Mouse (Mus musculus) liver, embryonic 15.5 days (tissue): ENCODE data around the gene Clec2h. TPM values are rescaled to one million over a fixed set of nuclear protein-coding genes. Genes with fewer than 3 reads are reported as not detected.
"Not testable (repeated sequence)": the region's sequence is repeated elsewhere in the genome, so short reads cannot be mapped to it uniquely, and the experiment has no call there.

Experiments
- ATAC-seq: fragments of 200-750 bp; cut with Nextera tagmentation; 2 replicates; pipeline ENCODE4 v1.8.0; 2017; ENCODE audit warnings: moderate number of reproducible peaks, mild to moderate bottlenecking, moderate library complexity; ENCODE audit not compliant: insufficient read depth
- H3K27ac ChIP-seq: fragments of 300-500 bp; sonication (generic); replicated peaks from 2 replicates; pipeline ENCODE4 v1.5.1; 2015; ENCODE audit warnings: mild to moderate bottlenecking, inconsistent platforms
- H3K27me3 ChIP-seq: fragments of 300-500 bp; sonication (generic); 2 replicates; pipeline ENCODE4 v1.6.1; 2015; ENCODE audit warnings: mild to moderate bottlenecking, inconsistent platforms
- H3K36me3 ChIP-seq: fragments of 300-500 bp; sonication (generic); replicated peaks from 2 replicates; pipeline ENCODE4 v1.6.1; 2015; ENCODE audit warnings: moderate library complexity, mild to moderate bottlenecking, inconsistent platforms
- H3K4me1 ChIP-seq: fragments of 300-500 bp; sonication (generic); replicated peaks from 2 replicates; pipeline ENCODE4 v1.6.1; 2015; ENCODE audit warnings: inconsistent platforms
- H3K4me2 ChIP-seq: fragments of 300-500 bp; sonication (generic); 2 replicates; pipeline ENCODE4 v1.6.1; 2015; ENCODE audit warnings: moderate library complexity, mild to moderate bottlenecking, inconsistent platforms
- H3K4me3 ChIP-seq: fragments of 300-500 bp; sonication (generic); replicated peaks from 2 replicates; pipeline ENCODE4 v1.5.1; 2015; ENCODE audit warnings: mild to moderate bottlenecking, inconsistent platforms
- H3K9ac ChIP-seq: fragments of 300-500 bp; sonication (generic); 2 replicates; pipeline ENCODE4 v1.6.1; 2015; ENCODE audit warnings: moderate library complexity, mild to moderate bottlenecking, inconsistent platforms
- H3K9me3 ChIP-seq: fragments of 300-500 bp; sonication (generic); replicated peaks from 2 replicates; pipeline ENCODE4 v1.6.1; 2016; ENCODE audit warnings: inconsistent platforms
- WGBS: fragments of 180-500 bp; shearing (Covaris S2); methylation state at CpG from one replicate; pipeline ENCODE4 v1.1.7; 2015; ENCODE audit warnings: mixed read lengths; ENCODE audit not compliant: insufficient replicate concordance; 5-methylcytosine and 5-hydroxymethylcytosine counted together
- polyA plus RNA-seq: library from polyadenylated mRNA; unstranded; fragments of >200 nt; fragmentation: Nextera tagmentation; extraction: Ambion mirVana; gene quantifications from 2 replicates; pipeline ENCODE4 v1.2.1, GENCODE M21; 2015

The Clec2h gene
- polyA plus RNA-seq, 1 experiment from 2014 or later = 0.10 TPM

GRCm38 (mm10) chr6:128644694-128645093 is 17.5 kb upstream of the Clec2h start:
- not testable (repeated sequence) for ATAC-seq, H3K9ac ChIP-seq, H3K27ac ChIP-seq, H3K4me1 ChIP-seq, H3K27me3 ChIP-seq, H3K9me3 ChIP-seq, H3K4me2 ChIP-seq, H3K4me3 ChIP-seq, H3K36me3 ChIP-seq
- WGBS = 84% methylated on average over 20 of the region's 20 CpGs

DNA sequence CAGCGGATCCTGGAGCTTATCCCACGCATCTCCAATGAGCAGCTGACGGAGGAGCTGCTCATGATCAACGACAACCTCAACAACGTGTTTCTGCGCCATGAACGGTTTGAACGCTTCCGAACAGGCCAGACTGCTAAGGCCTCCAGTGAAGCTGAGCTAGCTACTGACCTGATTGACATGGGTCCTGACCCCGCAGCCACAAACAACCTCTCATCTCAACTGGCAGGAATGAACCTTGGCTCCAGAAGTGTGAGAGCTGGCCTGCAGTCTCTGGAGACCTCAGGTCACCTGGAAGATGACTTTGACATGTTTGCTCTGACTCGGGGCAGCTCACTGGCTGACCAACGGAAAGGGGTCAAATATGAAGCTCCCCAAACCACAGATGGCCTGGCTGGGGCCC is 16.5 kb upstream of the Clec2h start:
- ATAC-seq = peak; percentile 49; the same call in 1 of the 2 replicates
- not testable (repeated sequence) for H3K4me3 ChIP-seq, H3K36me3 ChIP-seq, H3K9ac ChIP-seq, H3K4me2 ChIP-seq, H3K4me1 ChIP-seq, H3K9me3 ChIP-seq, H3K27me3 ChIP-seq, H3K27ac ChIP-seq
- 72% methylated on average over 12 of the region's 12 CpGs for WGBS

GRCm38 (mm10) chr6:128649681-128650080 is 12.5 kb upstream of the Clec2h start:
- Histone ChIP-seq H3K27ac (no peak overlapping the region), H3K27me3 (no peaks in the 10 kb centered on the region), H3K4me2 (no peak overlapping the region), H3K36me3 (no peaks in the 10 kb centered on the region), H3K9ac (no peak overlapping the region), H3K4me1 (peaks cover 13% of the 10 kb centered on the region), H3K4me3 (no peak overlapping the region), H3K9me3 (no peaks in the 10 kb centered on the region)
- WGBS = 62% methylated on average over 3 of the region's 3 CpGs
- no peak for ATAC-seq

DNA sequence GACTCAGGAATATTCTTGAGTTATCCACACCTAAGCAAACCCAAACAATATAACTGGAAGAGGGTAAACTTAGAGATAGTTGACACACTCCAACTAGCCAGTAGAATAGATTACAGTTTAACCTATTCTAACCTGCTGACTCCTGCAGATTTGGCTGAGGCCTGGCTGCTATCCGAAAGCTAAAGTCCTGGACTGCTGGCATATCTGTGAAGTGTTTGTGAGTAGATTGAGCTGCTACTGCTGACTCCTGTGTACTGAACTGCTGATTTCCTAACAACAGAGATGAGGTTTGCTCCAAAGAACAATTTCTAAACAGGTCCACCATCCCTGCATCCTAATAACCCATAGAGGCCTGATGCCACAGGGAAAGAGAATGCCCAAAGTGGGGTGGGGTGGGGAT is 12.0 kb upstream of the Clec2h start:
- Histone ChIP-seq H3K27me3 (no peaks in the 10 kb centered on the region), H3K9me3 (no peaks in the 10 kb centered on the region), H3K27ac (no peak overlapping the region; the same call in 1 of the 2 replicates), H3K4me2 (no peak overlapping the region), H3K36me3 (no peaks in the 10 kb centered on the region), H3K9ac (no peak overlapping the region), H3K4me1 (peaks cover 13% of the 10 kb centered on the region), H3K4me3 (no peak overlapping the region)
- WGBS = 71% methylated on average over 1 of the region's 1 CpGs
- ATAC-seq = peak; percentile 38; the same call in 1 of the 2 replicates

DNA sequence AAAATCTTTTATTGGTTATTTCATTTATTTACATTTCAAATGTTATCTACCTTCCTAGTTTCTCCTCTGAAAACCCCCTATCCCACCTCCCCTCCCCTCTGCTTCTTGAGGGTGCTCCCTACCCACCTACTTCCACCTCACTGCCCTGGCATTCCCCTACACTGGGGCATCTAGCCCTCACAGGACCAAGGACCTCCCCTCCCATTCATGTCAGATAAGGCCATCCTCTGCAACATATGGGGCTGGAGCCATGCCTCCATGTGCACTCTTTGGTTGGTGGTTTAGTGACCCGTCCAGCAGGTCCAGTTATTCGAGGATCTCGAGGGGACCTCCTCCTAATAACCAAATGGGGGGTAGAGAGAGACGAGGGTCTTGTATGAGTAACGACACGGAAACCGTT is 11.4 kb upstream of the Clec2h start:
- not testable (repeated sequence) for ATAC-seq
- WGBS = 66% methylated on average over 7 of the region's 7 CpGs

DNA sequence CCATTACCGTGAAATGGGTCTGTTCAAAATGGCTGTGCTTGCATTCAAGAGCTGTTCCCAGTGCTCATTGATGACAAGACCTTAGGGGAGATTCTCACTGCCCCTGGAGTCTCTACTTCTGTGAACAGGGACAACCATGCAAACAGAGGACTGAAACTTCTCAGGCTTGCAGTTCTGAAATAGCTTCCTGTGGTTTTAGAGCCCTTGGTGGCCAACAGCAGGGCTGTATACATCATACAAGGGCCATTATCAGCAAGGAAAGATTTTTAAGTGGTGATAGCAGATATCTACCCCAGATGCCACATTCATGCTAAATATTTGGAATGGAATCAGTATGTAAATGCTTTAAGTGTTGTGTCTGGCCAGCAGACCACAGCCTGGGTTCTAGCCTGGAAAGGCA is 9.2 kb upstream of the Clec2h start:
- 77% methylated on average over 1 of the region's 1 CpGs for WGBS
- no peak; the same call in 1 of the 2 replicates for ATAC-seq
- H3K27me3 ChIP-seq = no peaks in the 10 kb centered on the region
- H3K9ac ChIP-seq = no peak overlapping the region
- no peaks in the 10 kb centered on the region for H3K36me3 ChIP-seq
- H3K4me3 ChIP-seq = no peak overlapping the region
- H3K9me3 ChIP-seq = no peaks in the 10 kb centered on the region
- no peak overlapping the region for H3K4me2 ChIP-seq
- H3K4me1 ChIP-seq = peaks cover 13% of the 10 kb centered on the region
- H3K27ac ChIP-seq = no peak overlapping the region

More for the DNA sequence above, 11.4 kb upstream of the Clec2h start:
- H3K9me3 ChIP-seq, H3K36me3 ChIP-seq, H3K27me3 ChIP-seq, H3K9ac ChIP-seq, H3K27ac ChIP-seq, H3K4me3 ChIP-seq, H3K4me2 ChIP-seq: not testable (repeated sequence)
- peaks cover 13% of the 10 kb centered on the region for H3K4me1 ChIP-seq

- WGBS = 71% methylated on average over 1 of the region's 1 CpGs
- Histone ChIP-seq H3K4me2 (no peak overlapping the region), H3K4me3 (no peak overlapping the region), H3K4me1 (no peaks in the 10 kb centered on the region), H3K36me3 (no peaks in the 10 kb centered on the region), H3K9ac (no peak overlapping the region), H3K9me3 (no peaks in the 10 kb centered on the region), H3K27ac (no peak overlapping the region), H3K27me3 (no peaks in the 10 kb centered on the region)
- no peak for ATAC-seq
Observed at GRCm38 (mm10) chr6:128661249-128661648, 936 bp upstream of the Clec2h start.

- Histone ChIP-seq H3K9me3 (no peaks in the 10 kb centered on the region), H3K36me3 (no peaks in the 10 kb centered on the region), H3K27ac (no peak overlapping the region), H3K4me3 (no peak overlapping the region), H3K9ac (no peak overlapping the region), H3K4me2 (no peak overlapping the region), H3K27me3 (no peaks in the 10 kb centered on the region), H3K4me1 (no peaks in the 10 kb centered on the region)
- ATAC-seq = no peak
- WGBS = 32% methylated on average over 4 of the region's 4 CpGs
Observed at GRCm38 (mm10) chr6:128669936-128670335, 7.8 kb downstream of the Clec2h start.

DNA sequence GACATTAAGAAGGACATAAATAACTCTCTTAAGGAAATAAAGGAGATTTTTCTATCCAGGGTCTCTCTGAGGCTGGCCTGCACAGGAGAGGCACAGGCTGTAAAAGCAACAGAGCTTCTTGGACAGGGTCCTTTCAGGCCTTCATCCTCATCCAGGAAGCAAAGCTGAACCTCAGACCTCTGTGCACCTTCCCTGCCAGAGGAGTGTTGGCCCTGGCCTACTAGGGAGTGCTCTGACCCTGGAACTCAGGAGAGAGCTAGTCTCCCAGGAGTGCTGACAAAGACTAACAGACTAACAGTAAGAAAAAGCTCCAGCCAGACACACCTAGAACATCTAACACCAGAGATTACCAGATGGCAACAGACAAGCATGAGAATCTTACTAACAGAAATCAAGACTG is 17.4 kb downstream of the Clec2h start:
- H3K27ac ChIP-seq = no peak overlapping the region
- H3K4me3 ChIP-seq = no peak overlapping the region
- ATAC-seq = no peak
- H3K9me3 ChIP-seq = no peaks in the 10 kb centered on the region
- H3K36me3 ChIP-seq = no peaks in the 10 kb centered on the region
- H3K27me3 ChIP-seq = no peaks in the 10 kb centered on the region
- no peaks in the 10 kb centered on the region for H3K4me1 ChIP-seq
- no peak overlapping the region for H3K4me2 ChIP-seq
- no peak overlapping the region for H3K9ac ChIP-seq

GRCm38 (mm10) chr6:128701691-128702090 is 39.5 kb downstream of the Clec2h start:
- no peak overlapping the region for H3K4me2 ChIP-seq

GRCm38 (mm10) chr6:128722959-128723358 is 60.8 kb downstream of the Clec2h start, which contains the start of gene Klrb1:
Klrb1 (minus strand) TSS chr6:128723059.
- Histone ChIP-seq H3K4me3 (no peak within 1 kb of the TSS), H3K4me1 (no peaks in the 10 kb centered on the region), H3K9me3 (no peaks in the 10 kb centered on the region), H3K9ac (no peak within 1 kb of the TSS), H3K27me3 (no peaks in the 10 kb centered on the region), H3K36me3 (no peaks in the 10 kb centered on the region), H3K4me2 (no peak within 1 kb of the TSS), H3K27ac (no peak within 1 kb of the TSS)
- no peak for ATAC-seq
- 58% methylated on average over 4 of the region's 4 CpGs for whole genome bisulfite sequencing

More at GRCm38 (mm10) chr6:128701691-128702090, 39.5 kb downstream of the Clec2h start:
- Histone ChIP-seq H3K9me3 (no peaks in the 10 kb centered on the region), H3K4me1 (no peaks in the 10 kb centered on the region), H3K9ac (no peak overlapping the region), H3K4me3 (no peak overlapping the region), H3K27ac (no peak overlapping the region), H3K27me3 (no peaks in the 10 kb centered on the region), H3K36me3 (no peaks in the 10 kb centered on the region)
- WGBS = 62% methylated on average over 3 of the region's 3 CpGs
- no peak for ATAC-seq
